Mouse (Mus musculus): ENCODE measurements at regions not wholly inside any gene's neighbourhood (a gene's known extent, or its start where the extent isn't known, plus 50 kb on each side); places are given as distances from the start of the nearest gene placed in this dataset.

DNA sequence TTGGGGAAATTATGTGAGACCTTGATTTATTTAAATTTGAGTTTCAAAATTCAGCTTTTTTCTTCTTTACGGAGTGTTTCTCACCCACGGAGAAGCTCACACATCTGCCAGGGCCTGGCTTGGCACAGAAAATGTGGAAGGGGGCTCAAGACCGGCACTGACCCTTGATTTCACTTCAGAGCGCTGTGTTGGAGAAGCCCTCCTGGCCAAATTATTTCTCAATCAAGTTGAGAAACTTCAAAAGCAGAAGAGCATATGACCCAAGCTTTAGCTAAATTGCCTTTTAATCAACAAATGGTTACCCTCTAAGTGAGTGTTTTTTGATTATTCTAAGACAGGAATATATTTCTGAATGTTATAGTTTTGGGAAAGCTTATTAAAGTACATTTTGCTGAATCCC lies 197.2 kb upstream of the Rgmb start:
- Histone ChIP-seq H3K4me2 (no peak overlapping the region), H3K27ac (no peak overlapping the region), H3K4me3 (replicated peaks) (no peak overlapping the region), H3K9me3 (no peaks in the 10 kb centered on the region), H3K9ac (no peak overlapping the region), H3K4me1 (no peaks in the 10 kb centered on the region), H3K27me3 (replicated peaks) (no peaks in the 10 kb centered on the region), H3K36me3 (no peaks in the 10 kb centered on the region)
- ATAC-seq (ENCODE audit: insufficient read depth, low FRiP score, low read depth), result no peak
- WGBS, result 84% methylated on average over 4 of the region's 4 CpGs

DNA sequence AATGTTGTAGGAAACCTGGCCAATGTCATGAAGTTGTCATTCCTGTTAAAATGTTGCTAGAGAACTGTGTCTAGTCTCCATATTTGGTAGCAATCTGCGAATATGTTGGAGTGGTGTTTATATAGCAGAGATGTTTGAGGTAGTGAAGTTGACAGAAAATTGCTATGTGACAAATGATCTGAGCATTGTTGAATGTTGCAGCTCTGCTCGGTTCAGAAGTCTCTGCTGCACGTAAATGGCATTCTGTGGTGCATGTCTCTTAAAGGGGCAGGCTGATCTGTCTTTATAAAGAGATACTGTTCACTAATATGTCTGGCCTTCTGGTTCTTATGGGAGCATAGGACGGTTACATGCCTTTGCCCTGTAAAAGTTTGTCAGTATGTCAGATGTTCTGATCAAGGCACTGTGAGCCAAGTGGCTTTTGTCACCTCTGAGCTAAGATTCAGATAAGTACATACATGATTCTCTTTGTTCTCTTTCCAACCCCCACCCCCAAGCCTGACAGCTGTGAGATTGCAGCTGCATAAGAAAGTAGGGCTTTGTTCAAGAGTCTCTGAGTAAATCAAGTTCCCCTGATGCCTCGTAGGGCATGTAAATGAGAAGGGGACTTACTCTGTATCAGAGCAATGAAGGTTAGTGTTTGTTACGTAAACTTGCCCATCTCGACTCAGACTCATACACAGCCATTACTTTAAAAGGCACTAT lies 174.2 kb upstream of the Rgmb start:
- H3K36me3 ChIP-seq, result no peaks in the 10 kb centered on the region
- 14% methylated on average over 7 of the region's 7 CpGs for WGBS
- no peak overlapping the region for H3K4me3 ChIP-seq (replicated peaks)
- ATAC-seq (ENCODE audit: insufficient read depth, low FRiP score, low read depth), result peak; percentile 77; the same call in 1 of the 2 replicates
- no peak overlapping the region for H3K4me2 ChIP-seq
- no peaks in the 10 kb centered on the region for H3K9me3 ChIP-seq
- no peak overlapping the region for H3K9ac ChIP-seq
- peaks cover 4% of the 10 kb centered on the region; the same call in 1 of the 2 replicates for H3K4me1 ChIP-seq
- no peaks in the 10 kb centered on the region for H3K27me3 ChIP-seq (replicated peaks)
- peak overlapping the region; percentile 76 for H3K27ac ChIP-seq

DNA sequence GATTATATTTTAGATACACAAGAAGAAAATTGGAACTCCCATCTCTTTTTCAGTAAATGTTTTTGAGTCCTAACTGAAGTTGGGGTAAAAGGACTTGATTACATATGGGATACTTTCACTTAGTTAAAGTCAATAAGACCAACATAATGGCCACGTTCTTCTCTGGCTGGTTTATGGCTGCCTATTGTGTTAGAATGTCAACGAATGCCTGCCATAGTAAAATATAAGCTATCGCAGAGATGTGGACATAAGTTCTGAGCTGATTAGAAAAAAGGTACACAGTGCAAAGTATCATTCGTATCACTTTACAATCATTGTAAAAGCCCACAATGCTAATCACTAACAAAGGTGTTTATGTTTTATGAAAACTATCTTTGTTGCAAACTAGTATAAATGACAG lies 173.2 kb upstream of the Rgmb start:
- Histone ChIP-seq H3K4me1 (peaks cover 4% of the 10 kb centered on the region; the same call in 1 of the 2 replicates), H3K27ac (peak overlapping the region; percentile 40; the same call in 1 of the 2 replicates), H3K4me3 (replicated peaks) (no peak overlapping the region), H3K4me2 (no peak overlapping the region), H3K9ac (no peak overlapping the region), H3K27me3 (replicated peaks) (no peaks in the 10 kb centered on the region), H3K9me3 (no peaks in the 10 kb centered on the region), H3K36me3 (no peaks in the 10 kb centered on the region)
- peak; percentile 63 for ATAC-seq (ENCODE audit: insufficient read depth, low FRiP score, low read depth)
- 33% methylated on average over 4 of the region's 4 CpGs for WGBS

DNA sequence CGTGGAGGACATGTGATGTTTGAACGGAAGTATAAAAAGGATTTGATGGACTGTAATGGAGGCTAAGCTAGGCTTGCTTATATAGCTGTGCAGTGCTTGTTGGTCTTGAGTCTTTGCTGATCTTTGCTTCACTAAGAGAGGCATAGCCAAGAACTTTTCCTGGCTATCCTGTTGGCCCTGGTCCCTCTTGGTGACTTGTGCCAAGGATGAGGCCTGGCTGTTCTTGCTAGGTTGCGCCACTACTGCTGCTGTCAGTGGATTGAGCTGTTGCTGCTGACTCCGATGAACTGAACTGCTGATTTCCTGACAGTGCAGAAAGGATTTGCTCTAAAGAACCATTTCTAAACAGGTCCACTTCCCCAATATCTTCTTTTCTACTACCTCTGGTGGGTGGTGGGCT lies 167.9 kb upstream of the Rgmb start:
- no peak overlapping the region for H3K27ac ChIP-seq
- H3K36me3 ChIP-seq, result no peaks in the 10 kb centered on the region
- no peak overlapping the region for H3K4me2 ChIP-seq
- H3K27me3 ChIP-seq (replicated peaks), result no peaks in the 10 kb centered on the region
- no peak for ATAC-seq (ENCODE audit: insufficient read depth, low FRiP score, low read depth)
- H3K4me3 ChIP-seq (replicated peaks), result no peak overlapping the region
- H3K9ac ChIP-seq, result no peak overlapping the region
- 0 out of 2 replicates have a peak, but pooled peaks cover 4% of the 10 kb centered on the region for H3K4me1 ChIP-seq
- H3K9me3 ChIP-seq, result no peaks in the 10 kb centered on the region
- WGBS, result 89% methylated on average over 4 of the region's 4 CpGs

DNA sequence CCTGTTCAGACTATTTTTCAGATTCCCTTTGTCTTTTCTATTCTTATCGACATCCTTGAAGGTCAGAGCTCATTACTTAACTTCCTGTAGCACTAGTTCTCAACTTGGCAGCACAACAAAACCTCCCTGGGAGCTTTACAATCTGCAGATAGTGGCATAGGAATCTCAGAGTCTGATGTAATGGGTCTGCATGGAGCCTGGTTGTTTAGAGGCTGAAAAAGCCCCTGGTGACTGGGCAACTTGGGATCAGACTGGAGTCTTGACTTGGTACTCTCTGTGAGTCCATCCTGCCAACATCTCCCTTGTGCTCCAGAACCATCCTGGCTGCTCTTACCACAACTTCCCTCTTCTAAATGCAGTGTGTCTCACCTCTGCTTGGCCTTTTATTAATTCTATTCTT lies 166.4 kb upstream of the Rgmb start:
- H3K4me3 ChIP-seq (replicated peaks), result no peak overlapping the region
- 22% methylated on average over 1 of the region's 1 CpGs for WGBS

DNA sequence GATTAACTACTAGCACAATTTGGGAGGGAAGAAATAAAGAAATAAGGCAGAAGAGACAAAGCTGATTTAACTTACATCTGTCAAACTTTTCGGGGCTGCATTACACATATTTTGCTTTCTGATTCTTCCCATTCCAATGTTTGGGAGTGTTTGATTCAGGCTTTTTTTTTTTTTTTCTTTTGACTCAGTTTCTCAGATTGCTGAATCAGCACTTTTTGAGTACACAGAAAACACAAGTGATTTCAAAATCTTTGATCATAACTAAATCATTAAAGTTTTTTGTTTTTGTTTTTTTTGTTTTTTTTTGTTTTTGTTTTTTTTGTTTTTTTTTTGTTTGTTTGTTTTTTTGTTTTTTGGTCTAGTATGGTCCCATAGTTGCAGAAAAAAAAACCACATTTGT lies 164.7 kb upstream of the Rgmb start:
- Histone ChIP-seq H3K27me3 (replicated peaks) (no peaks in the 10 kb centered on the region), H3K4me3 (replicated peaks) (no peak overlapping the region), H3K4me2 (no peak overlapping the region), H3K9ac (no peak overlapping the region), H3K4me1 (0 out of 2 replicates have a peak, but pooled peaks cover 5% of the 10 kb centered on the region), H3K36me3 (no peaks in the 10 kb centered on the region), H3K9me3 (no peaks in the 10 kb centered on the region), H3K27ac (no peak overlapping the region)
- WGBS, result 83% methylated on average over 1 of the region's 1 CpGs
- no peak for ATAC-seq (ENCODE audit: insufficient read depth, low FRiP score, low read depth)

More for the DNA sequence above, 166.4 kb upstream of the Rgmb start:
- Histone ChIP-seq H3K9me3 (no peaks in the 10 kb centered on the region), H3K27ac (no peak overlapping the region), H3K9ac (no peak overlapping the region), H3K27me3 (replicated peaks) (no peaks in the 10 kb centered on the region), H3K4me2 (no peak overlapping the region), H3K36me3 (no peaks in the 10 kb centered on the region), H3K4me1 (0 out of 2 replicates have a peak, but pooled peaks cover 5% of the 10 kb centered on the region)
- ATAC-seq (ENCODE audit: insufficient read depth, low FRiP score, low read depth), result no peak

DNA sequence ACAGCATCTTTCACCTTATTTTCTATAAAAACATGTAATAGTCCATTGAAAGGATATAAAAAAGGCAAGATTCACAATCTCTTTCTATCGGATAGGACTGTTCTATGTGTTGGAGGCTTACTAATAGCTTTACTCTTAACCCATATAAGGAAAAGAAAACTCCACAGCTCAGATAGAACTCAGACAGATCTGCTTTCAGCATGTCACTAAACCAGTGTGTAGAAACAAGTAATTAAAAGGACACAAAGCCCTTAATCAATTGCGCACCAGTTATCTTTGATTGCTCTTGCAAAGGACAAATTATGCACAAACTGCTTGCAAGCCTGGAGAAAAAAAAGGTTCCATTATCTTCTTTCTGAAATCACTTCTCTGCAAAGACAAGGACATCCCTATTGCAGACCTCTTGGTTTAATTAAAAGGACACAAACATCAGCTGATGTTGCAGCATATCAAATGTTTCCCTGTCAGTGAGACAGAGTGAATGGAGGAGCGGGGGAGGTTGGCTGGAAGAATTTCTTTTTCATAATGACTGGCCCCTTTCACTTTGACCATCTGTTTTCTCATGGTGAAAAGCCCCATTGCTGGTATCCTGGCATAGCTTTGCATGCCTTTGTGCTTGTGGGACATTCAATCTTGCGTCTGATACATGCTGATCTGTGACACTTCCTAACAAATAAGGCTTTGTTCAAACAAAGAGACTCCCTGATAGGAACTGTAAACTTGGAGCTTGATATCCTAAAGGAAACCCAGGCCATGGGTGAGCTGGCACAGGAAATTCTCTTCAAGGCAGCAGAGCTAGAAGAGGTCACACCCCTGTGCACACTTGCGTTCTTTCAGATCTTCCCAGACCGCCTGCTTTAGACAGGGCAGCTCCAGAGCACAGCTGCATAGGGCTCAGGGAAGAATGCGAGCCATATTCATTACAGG lies 162.8 kb upstream of the Rgmb start:
- ATAC-seq (ENCODE audit: insufficient read depth, low FRiP score, low read depth), result peak; percentile 86
- WGBS, result 37% methylated on average over 7 of the region's 7 CpGs
- no peaks in the 10 kb centered on the region for H3K9me3 ChIP-seq
- H3K27me3 ChIP-seq (replicated peaks), result no peaks in the 10 kb centered on the region
- H3K9ac ChIP-seq, result no peak overlapping the region
- H3K27ac ChIP-seq, result no peak overlapping the region
- H3K36me3 ChIP-seq, result no peaks in the 10 kb centered on the region
- no peak overlapping the region for H3K4me2 ChIP-seq
- H3K4me3 ChIP-seq (replicated peaks), result no peak overlapping the region
- 0 out of 2 replicates have a peak, but pooled peaks cover 9% of the 10 kb centered on the region for H3K4me1 ChIP-seq

DNA sequence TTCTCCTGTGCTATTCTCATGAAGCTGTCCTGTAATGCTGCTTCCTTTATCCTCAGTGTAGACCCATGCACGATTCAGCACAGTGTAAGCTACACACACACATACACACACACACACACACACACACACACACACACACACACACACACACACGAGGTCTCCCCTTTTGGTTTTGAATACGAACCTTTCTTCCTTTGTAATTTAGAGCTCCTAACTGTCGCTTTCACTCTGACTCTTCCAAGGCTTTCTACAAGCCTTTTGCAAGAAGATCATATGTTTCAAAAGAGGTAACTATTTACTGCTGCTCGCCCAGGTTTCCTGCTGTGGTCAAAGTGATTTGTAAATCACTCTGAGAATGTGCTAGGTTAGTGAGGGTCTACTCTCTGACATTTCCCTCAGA lies 161.1 kb upstream of the Rgmb start:
- H3K27me3 ChIP-seq (replicated peaks), result no peaks in the 10 kb centered on the region
- 69% methylated on average over 5 of the region's 5 CpGs for WGBS

DNA sequence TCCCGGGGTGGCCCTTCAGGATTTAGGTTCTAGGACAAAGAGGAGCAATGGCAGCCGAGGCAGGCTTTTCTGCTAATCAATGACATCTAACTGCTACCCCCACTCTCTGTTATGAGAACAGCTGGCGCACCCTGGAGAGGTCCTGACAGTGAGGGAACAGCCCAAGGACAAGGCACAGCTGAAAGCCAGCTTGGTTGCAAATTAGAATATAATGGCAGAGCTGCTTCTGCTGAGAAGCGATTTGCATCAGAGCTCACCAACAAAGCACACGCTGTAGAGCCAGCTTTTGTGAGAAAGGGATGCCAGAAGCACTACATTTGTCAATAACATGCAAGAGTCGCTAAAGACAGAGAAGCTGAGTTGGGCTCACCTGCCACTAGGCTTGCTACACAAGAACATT lies 159.5 kb upstream of the Rgmb start:
- H3K27me3 ChIP-seq (replicated peaks), result no peaks in the 10 kb centered on the region
- no peak overlapping the region for H3K4me3 ChIP-seq (replicated peaks)
- WGBS, result 28% methylated on average over 6 of the region's 6 CpGs
- H3K4me1 ChIP-seq, result 0 out of 2 replicates have a peak, but pooled peaks cover 9% of the 10 kb centered on the region
- H3K4me2 ChIP-seq, result no peak overlapping the region
- no peaks in the 10 kb centered on the region for H3K36me3 ChIP-seq
- no peak overlapping the region for H3K27ac ChIP-seq
- H3K9ac ChIP-seq, result no peak overlapping the region
- no peak for ATAC-seq (ENCODE audit: insufficient read depth, low FRiP score, low read depth)
- H3K9me3 ChIP-seq, result no peaks in the 10 kb centered on the region

More for the DNA sequence above, 161.1 kb upstream of the Rgmb start:
- Histone ChIP-seq H3K4me2 (no peak overlapping the region), H3K4me3 (replicated peaks) (no peak overlapping the region), H3K4me1 (0 out of 2 replicates have a peak, but pooled peaks cover 9% of the 10 kb centered on the region), H3K9me3 (no peaks in the 10 kb centered on the region), H3K36me3 (no peaks in the 10 kb centered on the region), H3K27ac (no peak overlapping the region), H3K9ac (no peak overlapping the region)
- ATAC-seq (ENCODE audit: insufficient read depth, low FRiP score, low read depth), result no peak

DNA sequence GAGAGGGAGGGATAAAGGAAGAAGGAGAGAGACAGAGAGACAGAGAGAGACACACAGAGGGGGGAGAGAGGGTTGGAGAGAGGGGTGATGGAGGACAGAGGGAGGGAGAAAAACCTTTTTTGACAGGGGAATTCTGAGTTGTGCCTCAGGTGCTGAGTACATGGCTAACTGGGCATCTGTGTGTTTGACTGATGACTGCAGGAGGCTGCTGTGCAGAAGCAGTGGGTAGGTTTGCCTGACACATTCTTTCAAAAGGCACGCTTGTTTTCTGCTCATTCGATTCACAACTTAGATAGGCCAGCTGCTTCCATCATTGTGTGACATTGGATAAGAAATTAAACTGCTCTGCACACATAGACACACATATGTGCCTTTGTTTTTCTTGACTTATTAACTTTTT lies 150.7 kb upstream of the Rgmb start:
- ATAC-seq (ENCODE audit: insufficient read depth, low FRiP score, low read depth), result no peak
- Histone ChIP-seq H3K4me3 (replicated peaks) (no peak overlapping the region), H3K4me2 (no peak overlapping the region), H3K36me3 (no peaks in the 10 kb centered on the region), H3K27ac (no peak overlapping the region), H3K9me3 (no peaks in the 10 kb centered on the region), H3K4me1 (no peaks in the 10 kb centered on the region), H3K9ac (no peak overlapping the region), H3K27me3 (replicated peaks) (no peaks in the 10 kb centered on the region)
- 32% methylated on average over 2 of the region's 2 CpGs for WGBS

DNA sequence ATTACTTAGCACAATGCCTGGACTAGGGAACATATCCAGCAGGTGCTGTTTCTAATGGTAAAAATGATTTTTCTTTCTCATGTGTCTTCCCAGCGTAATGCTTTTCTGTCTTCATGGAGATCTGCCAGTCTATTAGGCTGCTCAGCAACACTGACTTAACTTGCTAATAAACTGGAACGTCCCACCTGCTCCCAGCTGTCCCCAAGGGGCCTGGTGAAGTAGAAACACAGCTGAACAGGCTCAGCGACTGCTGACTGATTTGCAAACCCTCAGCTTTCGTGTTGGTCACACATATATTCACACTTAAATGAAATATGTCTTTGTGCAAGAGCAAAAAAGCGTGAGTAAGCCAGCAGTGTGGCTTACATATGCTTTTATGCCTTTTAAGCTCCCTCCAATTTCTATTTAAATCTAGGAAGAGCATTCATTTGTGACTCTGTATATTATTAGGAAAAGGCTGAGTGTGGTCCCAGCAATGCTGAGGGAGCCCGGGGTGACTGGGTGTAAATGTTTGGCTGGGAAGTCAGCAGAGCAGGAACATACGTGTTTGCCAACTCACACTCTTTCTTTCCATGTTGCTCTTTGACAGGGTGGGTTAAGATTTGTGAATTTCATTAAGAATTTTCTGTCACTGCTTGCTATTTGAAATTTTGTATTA lies 146.7 kb upstream of the Rgmb start:
- no peak overlapping the region for H3K4me3 ChIP-seq (replicated peaks)
- H3K27ac ChIP-seq, result peak overlapping the region; percentile 16; the same call in 1 of the 2 replicates
- H3K9ac ChIP-seq, result no peak overlapping the region
- 29% methylated on average over 7 of the region's 7 CpGs for WGBS
- ATAC-seq (ENCODE audit: insufficient read depth, low FRiP score, low read depth), result no peak
- no peaks in the 10 kb centered on the region for H3K36me3 ChIP-seq
- no peak overlapping the region for H3K4me2 ChIP-seq
- H3K4me1 ChIP-seq, result no peaks in the 10 kb centered on the region
- no peaks in the 10 kb centered on the region for H3K9me3 ChIP-seq
- no peaks in the 10 kb centered on the region for H3K27me3 ChIP-seq (replicated peaks)

DNA sequence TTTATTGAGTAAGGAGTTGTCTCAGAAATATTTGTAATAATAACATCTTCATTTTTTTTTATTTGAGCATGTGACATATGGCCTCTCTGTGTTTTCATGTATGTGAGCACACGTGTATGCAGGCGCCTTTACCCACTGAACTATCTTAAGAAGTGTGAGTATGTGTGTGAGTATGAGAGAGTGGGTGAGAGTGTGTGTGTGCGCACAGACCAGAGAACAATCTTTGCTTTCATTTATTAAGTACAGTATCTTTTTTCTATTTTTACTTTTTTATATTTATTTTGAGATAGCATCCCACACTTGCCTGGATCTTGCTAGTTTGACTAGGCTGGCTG lies 140.5 kb upstream of the Rgmb start:
- no peak for ATAC-seq (ENCODE audit: insufficient read depth, low FRiP score, low read depth)
- H3K9ac ChIP-seq, result no peak overlapping the region
- H3K36me3 ChIP-seq, result no peaks in the 10 kb centered on the region
- no peaks in the 10 kb centered on the region for H3K27me3 ChIP-seq (replicated peaks)
- H3K4me2 ChIP-seq, result no peak overlapping the region
- H3K9me3 ChIP-seq, result no peaks in the 10 kb centered on the region
- 73% methylated on average over 3 of the region's 3 CpGs for WGBS
- no peak overlapping the region for H3K4me3 ChIP-seq (replicated peaks)
- H3K27ac ChIP-seq, result peak overlapping the region; percentile 48; the same call in 1 of the 2 replicates
- H3K4me1 ChIP-seq, result no peaks in the 10 kb centered on the region

Measured in stomach, embryonic 15.5 days (tissue).